Mouse (Mus musculus): Measurements from ENCODE around the gene Rplp2.

DNA sequence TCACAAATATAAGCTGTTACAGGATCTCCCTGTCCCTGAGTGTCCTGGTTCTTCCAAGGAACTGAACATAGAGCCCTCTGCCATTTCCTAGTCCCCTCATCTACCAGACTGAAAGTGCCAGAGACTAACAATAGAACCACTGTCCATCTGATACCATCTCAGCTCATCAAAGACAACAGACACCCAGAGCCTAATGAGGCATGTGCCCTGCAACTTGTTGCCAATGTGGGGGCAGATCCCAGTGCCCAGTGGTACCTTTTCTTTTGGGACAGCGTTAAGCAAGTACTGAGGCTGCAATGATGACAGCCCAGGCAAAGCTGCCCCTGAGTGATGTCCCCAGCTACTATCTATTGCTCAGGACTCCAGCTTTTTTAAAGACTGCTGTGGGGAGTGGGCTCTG lies 39.1 kb downstream of the Rplp2 start:
- TF ChIP-seq CTCF (conservative IDR thresholded peaks at IDR 0.05; ENCODE audit: insufficient read depth, insufficient read length, low read depth, low read length) (no peak), POLR2A (IDR thresholded peaks at IDR 0.05; ENCODE audit: low read depth, low read length) (no peak)
